Mouse (Mus musculus) limb, embryonic 10.5 days (tissue): ENCODE results near the gene Iqcd. TPM values are rescaled to one million over a fixed set of nuclear protein-coding genes. Genes with fewer than 3 reads are reported as not detected.

Experiments used
- DNase-seq: peaks from one replicate; pipeline ENCODE4 v3.0.0-alpha.2; 2017; ENCODE audit warnings: low spot score
- H3K27ac ChIP-seq: fragments of 300-500 bp; sonication (generic); 2 replicates; pipeline ENCODE4 v1.5.1; 2016; ENCODE audit warnings: mild to moderate bottlenecking
- H3K27me3 ChIP-seq: fragments of 300-500 bp; sonication (generic); 2 replicates; pipeline ENCODE4 v1.6.1; 2016; ENCODE audit warnings: low read depth, mild to moderate bottlenecking; ENCODE audit not compliant: poor library complexity, severe bottlenecking
- H3K36me3 ChIP-seq: fragments of 300-500 bp; sonication (generic); 2 replicates; pipeline ENCODE4 v1.6.1; 2016; ENCODE audit warnings: mild to moderate bottlenecking, moderate library complexity
- H3K4me1 ChIP-seq: fragments of 300-500 bp; sonication (generic); 2 replicates; pipeline ENCODE4 v1.6.1; 2016
- H3K4me3 ChIP-seq: fragments of 300-500 bp; sonication (generic); 2 replicates; pipeline ENCODE4 v1.5.1; 2016; ENCODE audit warnings: mild to moderate bottlenecking, moderate library complexity
- H3K9me3 ChIP-seq: fragments of 300-500 bp; sonication (generic); replicated peaks from 2 replicates; pipeline ENCODE4 v1.6.1; 2016; ENCODE audit warnings: mild to moderate bottlenecking
- WGBS: fragments of 180-500 bp; shearing (Covaris S2); methylation state at CpG from one replicate; pipeline ENCODE4 v1.1.7; 2016; 5-methylcytosine and 5-hydroxymethylcytosine counted together
- polyA plus RNA-seq: library from polyadenylated mRNA; unstranded; fragments of >200 nt; fragmentation: Nextera tagmentation; extraction: Ambion mirVana; gene quantifications from 2 replicates; pipeline ENCODE4 v1.2.1, GENCODE M21; 2016

Gene Iqcd
- polyA plus RNA-seq, 1 experiment from 2014 or later, result 0.41 TPM

DNA sequence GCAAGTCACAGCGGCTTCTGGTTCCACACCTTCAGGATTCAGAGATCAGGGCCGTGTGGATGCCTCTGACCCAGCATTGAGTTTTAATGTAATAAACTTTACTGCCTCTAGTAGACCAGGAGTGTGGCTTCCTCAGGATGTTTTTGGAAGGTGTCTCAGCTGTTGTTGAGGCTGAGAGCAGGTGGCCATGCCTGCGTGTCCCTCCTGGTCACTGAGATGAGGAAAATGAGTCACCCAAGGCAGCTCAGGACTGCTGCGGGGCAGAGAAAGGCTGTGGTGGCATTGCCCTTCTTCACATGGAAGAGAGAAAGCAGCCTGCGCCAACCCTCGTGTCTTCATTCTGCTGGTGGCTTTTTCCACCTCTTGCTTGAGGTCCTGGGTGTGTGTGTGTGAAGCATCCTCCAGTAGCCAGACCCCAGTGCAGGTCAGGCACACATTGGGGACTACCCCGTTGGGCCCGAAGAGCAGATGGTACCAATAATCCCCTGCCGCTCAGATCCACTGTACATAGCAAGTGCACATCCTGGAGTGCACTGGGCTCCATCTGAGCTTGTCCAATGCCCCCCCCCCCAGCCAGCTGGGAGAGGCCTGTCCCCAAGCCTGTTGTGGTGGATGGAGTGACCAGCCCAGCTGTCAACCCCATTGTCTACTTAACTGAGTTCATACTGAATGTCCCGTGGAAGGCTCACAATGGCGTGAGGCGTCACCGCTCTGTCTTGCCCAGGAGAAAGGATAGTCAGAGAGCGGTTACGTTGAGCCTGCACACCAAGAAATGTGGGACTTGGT lies 38.9 kb downstream of the Iqcd start:
- 93% methylated on average over 15 of the region's 15 CpGs for WGBS
- Histone ChIP-seq H3K36me3 (peaks cover 62% of the 10 kb centered on the region), H3K27me3 (peaks cover 42% of the 10 kb centered on the region), H3K4me1 (peaks cover 13% of the 10 kb centered on the region), H3K27ac (no peak overlapping the region), H3K9me3 (no peaks in the 10 kb centered on the region), H3K4me3 (no peak overlapping the region)
- no peak for DNase-seq

DNA sequence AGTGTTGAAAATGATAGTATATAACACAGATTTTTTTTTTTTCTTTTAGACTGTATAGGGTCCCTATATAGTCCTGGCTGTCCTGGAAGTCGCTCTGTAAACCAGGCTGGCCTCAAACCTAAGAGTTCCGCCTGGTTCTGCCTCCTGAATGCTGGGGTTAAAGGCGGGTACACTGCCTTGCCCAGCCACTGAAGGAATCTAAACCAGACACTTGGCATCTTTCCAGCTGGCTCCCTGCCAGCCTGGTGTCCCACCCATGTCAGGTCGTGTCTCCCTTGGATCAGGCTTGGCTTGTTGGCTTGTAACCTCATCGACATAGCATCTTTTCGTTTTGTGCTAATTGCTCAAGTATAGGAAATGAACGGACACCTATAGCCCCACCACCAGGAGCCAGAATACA lies 39.8 kb downstream of the Iqcd start:
- H3K36me3 ChIP-seq, result peaks cover 53% of the 10 kb centered on the region
- 87% methylated on average over 7 of the region's 7 CpGs for WGBS
- H3K9me3 ChIP-seq, result no peaks in the 10 kb centered on the region
- H3K27ac ChIP-seq, result no peak overlapping the region
- peaks cover 47% of the 10 kb centered on the region for H3K27me3 ChIP-seq
- DNase-seq, result no peak
- no peak overlapping the region for H3K4me3 ChIP-seq
- H3K4me1 ChIP-seq, result peaks cover 13% of the 10 kb centered on the region

DNA sequence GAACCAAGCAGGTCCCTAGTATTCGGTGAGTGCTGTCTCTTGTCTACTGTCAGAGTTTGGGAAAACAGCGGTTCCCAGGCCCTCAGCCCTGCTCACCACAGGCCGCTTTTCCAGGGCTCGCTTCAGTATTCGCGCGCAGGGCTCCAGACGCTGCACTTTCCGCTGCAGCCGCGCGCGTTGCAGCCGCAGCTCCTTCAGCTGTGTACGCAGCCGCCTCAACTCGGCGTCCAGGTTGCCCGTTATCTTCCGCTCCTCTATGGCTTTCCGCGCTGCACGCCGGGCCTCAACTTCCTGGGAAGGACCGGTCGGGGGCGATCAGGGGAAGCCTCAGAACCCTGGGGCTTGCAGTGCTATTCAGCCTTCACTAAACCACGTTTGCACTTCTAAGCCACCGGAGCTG lies 42.3 kb downstream of the Iqcd start:
- Histone ChIP-seq H3K4me3 (peak overlapping the region; percentile 38), H3K36me3 (peaks cover 28% of the 10 kb centered on the region), H3K9me3 (no peaks in the 10 kb centered on the region), H3K27me3 (peaks cover 50% of the 10 kb centered on the region), H3K27ac (no peak overlapping the region), H3K4me1 (peaks cover 13% of the 10 kb centered on the region)
- 11% methylated on average over 29 of the region's 29 CpGs for WGBS
- no peak for DNase-seq

- Histone ChIP-seq H3K36me3 (peaks cover 21% of the 10 kb centered on the region), H3K4me1 (peaks cover 6% of the 10 kb centered on the region; the same call in 1 of the 2 replicates), H3K27me3 (peaks cover 50% of the 10 kb centered on the region), H3K9me3 (no peaks in the 10 kb centered on the region), H3K27ac (no peak overlapping the region), H3K4me3 (0 out of 2 replicates have a peak overlapping the region, but pooled peaks have one; percentile 38)
- DNase-seq, result no peak
- WGBS, result 91% methylated on average over 5 of the region's 5 CpGs
Observed at GRCm38 (mm10) chr5:120631892-120632291, 43.1 kb downstream of the Iqcd start.

DNA sequence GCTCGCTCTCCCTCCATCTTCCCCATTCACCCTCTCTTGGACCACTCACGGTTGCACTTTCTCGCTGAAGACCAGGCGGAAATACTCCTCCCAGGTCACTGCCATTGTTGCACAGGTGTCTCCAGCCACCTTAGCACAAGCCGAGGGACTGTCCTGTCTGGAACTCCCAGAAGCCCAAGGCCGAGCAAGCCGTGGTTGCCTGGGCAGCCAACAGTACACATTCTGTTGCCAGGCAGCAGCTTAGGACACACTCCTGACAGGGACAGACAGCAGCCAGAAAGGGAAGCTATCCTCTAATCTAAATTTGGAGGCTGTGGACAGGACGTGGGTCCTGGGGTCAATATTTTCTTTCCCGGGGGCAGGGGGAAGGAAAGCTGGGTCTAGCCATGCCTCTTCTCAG lies 45.3 kb downstream of the Iqcd start, which contains the start of gene Cfap73:
Gene Cfap73, minus strand, starts transcription at position 105 of the 400 bp plus-strand sequence.
- Histone ChIP-seq H3K4me3 (no peak within 1 kb of the TSS), H3K27me3 (peaks cover 43% of the 10 kb centered on the region), H3K9me3 (no peaks in the 10 kb centered on the region), H3K27ac (no peak within 1 kb of the TSS), H3K36me3 (no peaks in the 10 kb centered on the region; the same call in 1 of the 2 replicates), H3K4me1 (peaks cover 6% of the 10 kb centered on the region; the same call in 1 of the 2 replicates)
- 67% methylated on average over 9 of the region's 9 CpGs for WGBS
- DNase-seq, result no peak

DNA sequence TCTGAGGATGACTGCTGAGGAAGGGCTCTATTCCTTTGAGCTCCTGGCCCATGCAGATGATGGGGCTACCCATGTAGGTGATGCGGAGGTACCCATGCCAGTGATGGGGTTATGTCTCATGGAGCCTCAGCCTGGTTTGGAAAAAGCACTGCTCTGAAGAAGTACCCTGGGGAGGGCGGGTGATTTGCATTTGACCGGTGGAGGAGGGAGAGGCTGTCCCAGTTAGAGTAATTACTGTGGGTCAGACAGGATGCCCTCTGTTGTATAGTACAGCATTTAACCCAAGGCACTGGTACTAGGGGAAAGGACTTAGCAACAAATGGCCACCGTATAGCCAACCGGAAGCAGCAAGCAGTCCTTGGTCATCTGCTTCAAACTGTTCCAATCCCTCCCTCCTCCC lies 46.0 kb downstream of the Iqcd start:
- WGBS, result 40% methylated on average over 5 of the region's 5 CpGs
- Histone ChIP-seq H3K27ac (no peak overlapping the region), H3K4me3 (no peak overlapping the region), H3K27me3 (peaks cover 36% of the 10 kb centered on the region), H3K4me1 (peaks cover 6% of the 10 kb centered on the region; the same call in 1 of the 2 replicates), H3K36me3 (no peaks in the 10 kb centered on the region; the same call in 1 of the 2 replicates), H3K9me3 (no peaks in the 10 kb centered on the region)
- DNase-seq, result no peak

DNA sequence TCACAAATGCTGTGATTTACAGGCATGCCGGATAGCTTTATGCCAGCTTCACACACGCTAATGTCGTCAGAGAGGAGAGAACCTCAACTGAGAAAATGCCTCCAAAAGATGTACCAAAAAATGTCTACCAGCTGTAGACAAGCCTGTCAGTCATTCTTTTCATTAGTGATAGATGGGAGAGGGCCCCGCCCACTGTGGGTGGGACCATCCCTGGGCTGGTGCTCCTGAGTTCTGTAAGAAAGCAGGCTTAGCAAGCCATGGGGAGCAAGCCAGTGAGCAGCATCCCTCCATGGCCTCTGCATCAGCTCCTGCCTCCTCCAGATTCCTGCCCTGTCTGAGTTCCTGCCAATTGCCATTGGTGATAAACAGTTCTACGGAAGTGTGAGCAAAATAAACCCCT lies 46.8 kb downstream of the Iqcd start:
- Histone ChIP-seq H3K36me3 (no peaks in the 10 kb centered on the region), H3K27ac (no peak overlapping the region), H3K4me1 (peaks cover 6% of the 10 kb centered on the region; the same call in 1 of the 2 replicates), H3K9me3 (no peaks in the 10 kb centered on the region), H3K27me3 (peaks cover 28% of the 10 kb centered on the region), H3K4me3 (no peak overlapping the region)
- no peak for DNase-seq
- 84% methylated on average over 5 of the region's 5 CpGs for WGBS

DNA sequence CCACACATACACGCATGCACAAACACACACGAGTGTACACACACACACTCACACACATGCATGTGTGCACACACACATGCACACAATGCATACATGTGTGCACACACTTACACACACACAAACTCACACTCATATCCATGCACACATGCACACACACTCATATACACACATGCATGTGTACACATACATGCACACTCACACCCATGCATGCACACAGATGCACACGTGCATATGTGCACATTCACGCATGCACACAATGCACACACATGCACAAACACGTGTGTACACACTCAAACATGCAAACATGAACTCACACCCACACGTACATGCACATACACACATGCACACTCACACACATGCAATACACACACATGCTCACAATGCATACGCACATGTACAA lies 51.3 kb downstream of the Iqcd start:
- WGBS, result 91% methylated on average over 7 of the region's 7 CpGs

GRCm38 (mm10) chr5:120643365-120644085 lies 54.7 kb downstream of the Iqcd start:
- H3K4me3 ChIP-seq, result no peak overlapping the region
- H3K36me3 ChIP-seq, result no peaks in the 10 kb centered on the region
- no peak overlapping the region for H3K27ac ChIP-seq
- peaks cover 2% of the 10 kb centered on the region for H3K4me1 ChIP-seq
- 87% methylated on average over 14 of the region's 14 CpGs for WGBS
- peaks cover 27% of the 10 kb centered on the region for H3K27me3 ChIP-seq
- H3K9me3 ChIP-seq, result no peaks in the 10 kb centered on the region
- no peak for DNase-seq

More for the DNA sequence above, 51.3 kb downstream of the Iqcd start:
- Histone ChIP-seq H3K4me1 (no peaks in the 10 kb centered on the region), H3K9me3 (no peaks in the 10 kb centered on the region), H3K4me3 (no peak overlapping the region), H3K27me3 (no peaks in the 10 kb centered on the region), H3K36me3 (no peaks in the 10 kb centered on the region), H3K27ac (no peak overlapping the region)
- no peak for DNase-seq

- Histone ChIP-seq H3K4me3 (no peak overlapping the region), H3K9me3 (no peaks in the 10 kb centered on the region), H3K27ac (no peak overlapping the region), H3K4me1 (peaks cover 9% of the 10 kb centered on the region), H3K27me3 (peaks cover 34% of the 10 kb centered on the region), H3K36me3 (no peaks in the 10 kb centered on the region)
- 75% methylated on average over 3 of the region's 3 CpGs for WGBS
- DNase-seq, result no peak
Observed at GRCm38 (mm10) chr5:120644227-120644626, 55.4 kb downstream of the Iqcd start.

GRCm38 (mm10) chr5:120645851-120646250 lies 57.0 kb downstream of the Iqcd start:
- no peaks in the 10 kb centered on the region for H3K36me3 ChIP-seq
- WGBS, result 67% methylated on average over 6 of the region's 6 CpGs
- no peak for DNase-seq
- H3K9me3 ChIP-seq, result no peaks in the 10 kb centered on the region
- no peak overlapping the region for H3K4me3 ChIP-seq
- peaks cover 51% of the 10 kb centered on the region for H3K27me3 ChIP-seq
- peaks cover 13% of the 10 kb centered on the region for H3K4me1 ChIP-seq
- H3K27ac ChIP-seq, result no peak overlapping the region

DNA sequence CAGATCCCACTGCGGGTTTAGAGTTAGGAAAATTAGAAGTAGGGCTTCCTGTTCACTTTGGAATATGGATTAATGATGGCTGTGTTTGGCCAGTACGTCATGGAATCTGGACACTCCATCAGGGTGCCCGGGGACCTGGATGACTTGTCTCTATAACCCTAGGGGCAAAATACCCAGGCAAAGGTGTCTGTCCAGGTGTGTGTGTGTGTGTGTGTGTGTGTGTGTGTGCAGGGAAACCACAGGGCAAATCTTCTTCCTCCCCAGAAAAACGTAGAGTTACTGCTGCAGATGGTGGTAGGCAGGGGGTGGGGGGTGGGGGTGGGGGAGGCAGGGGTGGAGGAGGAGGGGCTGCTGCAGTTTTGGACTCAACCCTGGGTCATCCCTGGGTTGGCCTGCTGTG lies 58.5 kb downstream of the Iqcd start:
- H3K27ac ChIP-seq, result no peak overlapping the region
- no peaks in the 10 kb centered on the region for H3K36me3 ChIP-seq
- H3K4me3 ChIP-seq, result no peak overlapping the region
- H3K9me3 ChIP-seq, result no peaks in the 10 kb centered on the region
- 84% methylated on average over 4 of the region's 4 CpGs for WGBS
- H3K27me3 ChIP-seq, result peaks cover 66% of the 10 kb centered on the region
- DNase-seq, result no peak
- peaks cover 13% of the 10 kb centered on the region for H3K4me1 ChIP-seq
